Mouse (Mus musculus) left cerebral cortex, adult 11 months (tissue): ENCODE data around the gene Atg10.
"Not testable (repeated sequence)": the region's sequence is repeated elsewhere in the genome, so short reads cannot be mapped to it uniquely, and the experiment has no call there.

Source experiments
- DNase-seq: peaks from one replicate; pipeline ENCODE4 v3.0.0; 2022; ENCODE audit warnings: low spot score

The Atg10 gene

DNA sequence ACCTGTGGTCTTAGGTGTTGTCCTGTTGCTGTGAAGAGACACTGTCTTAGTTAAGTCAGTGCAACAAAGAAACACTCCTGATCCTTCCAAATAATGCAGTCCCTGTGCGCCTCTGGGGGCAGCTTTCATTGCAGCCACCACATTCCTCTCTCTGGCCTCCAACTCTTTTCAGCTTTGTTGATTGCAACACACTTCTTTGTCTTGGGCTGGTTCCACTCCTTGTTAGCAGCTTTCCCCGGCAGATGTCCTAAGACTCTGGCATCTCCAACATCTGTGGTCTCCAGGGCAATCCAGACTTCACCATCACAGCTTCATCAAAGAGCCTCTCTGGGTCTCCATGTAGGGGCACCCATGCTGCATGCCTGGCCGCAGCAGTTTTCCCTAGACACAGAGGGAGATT is 290.5 kb downstream of the Atg10 start:
- DNase-seq = no peak

DNA sequence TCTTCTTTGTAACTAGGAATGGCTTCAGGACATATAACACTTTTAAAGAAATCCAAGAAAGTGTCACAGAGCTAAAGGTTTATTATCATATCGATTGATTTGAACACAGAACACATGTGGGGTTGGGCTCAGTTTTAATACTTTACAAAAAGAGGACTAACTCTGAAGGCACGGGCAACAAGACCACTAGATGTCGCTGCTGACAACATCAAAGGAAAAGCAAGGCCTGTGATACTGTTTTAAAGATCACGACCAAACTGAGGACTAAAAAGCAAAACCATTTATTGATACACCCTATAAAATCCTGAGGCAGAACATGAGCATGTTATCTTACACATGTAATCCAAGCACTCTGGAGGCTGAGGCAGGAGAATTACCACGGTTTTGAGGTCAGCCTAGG is 293.9 kb downstream of the Atg10 start:
- DNase-seq = peak; percentile 63

DNA sequence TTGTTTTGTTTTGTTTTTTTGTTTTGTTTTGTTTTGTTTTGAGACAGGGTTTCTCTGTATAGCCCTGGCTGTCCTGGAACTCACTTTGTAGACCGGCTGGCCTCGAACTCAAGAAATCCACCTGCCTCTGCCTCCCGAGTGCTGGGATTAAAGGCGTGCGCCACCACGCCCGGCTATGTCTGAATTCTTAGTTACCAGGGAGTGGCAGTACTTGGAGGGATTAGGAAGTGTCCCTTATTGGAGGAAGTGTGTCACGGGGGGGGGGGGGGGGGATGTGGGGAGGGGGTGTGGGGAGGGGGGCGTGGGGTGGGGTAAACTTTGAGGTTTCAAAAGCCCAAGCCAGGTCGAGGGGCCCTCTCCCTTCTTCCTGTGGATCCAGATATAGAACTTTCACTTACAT is 295.5 kb downstream of the Atg10 start:
- not testable (repeated sequence) for DNase-seq

DNA sequence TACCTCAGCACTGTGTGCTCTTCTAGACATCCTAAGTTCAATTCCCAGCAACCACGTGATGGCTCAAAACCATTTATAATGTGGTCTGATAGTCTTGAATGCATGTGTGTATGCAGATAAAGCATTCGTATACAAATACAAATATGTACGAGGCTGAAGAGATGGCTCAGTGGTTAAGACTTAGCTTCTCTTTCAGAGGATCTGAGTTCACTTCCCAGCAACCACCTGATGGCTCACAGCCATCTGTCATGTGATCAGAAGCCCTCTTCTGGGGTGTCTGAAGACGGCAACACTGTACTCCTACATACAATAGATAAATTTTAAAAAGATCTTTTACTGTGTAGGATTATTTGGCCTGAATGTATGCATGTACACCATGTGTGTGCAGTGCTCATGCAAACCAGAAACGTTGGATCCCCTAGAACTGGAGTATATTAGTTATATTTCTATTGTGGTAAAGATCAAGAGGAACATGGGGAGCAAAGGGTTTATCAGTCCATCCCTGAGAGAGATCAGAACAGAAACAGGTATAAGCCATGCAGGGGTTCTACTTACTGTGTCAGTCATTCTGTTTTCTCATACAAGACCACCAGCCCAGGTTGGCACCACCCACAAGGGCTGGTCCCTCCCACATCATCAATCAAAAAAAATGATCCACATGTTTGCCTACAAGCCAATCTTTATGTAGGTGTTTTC is 296.7 kb downstream of the Atg10 start:
- DNase-seq = no peak

DNA sequence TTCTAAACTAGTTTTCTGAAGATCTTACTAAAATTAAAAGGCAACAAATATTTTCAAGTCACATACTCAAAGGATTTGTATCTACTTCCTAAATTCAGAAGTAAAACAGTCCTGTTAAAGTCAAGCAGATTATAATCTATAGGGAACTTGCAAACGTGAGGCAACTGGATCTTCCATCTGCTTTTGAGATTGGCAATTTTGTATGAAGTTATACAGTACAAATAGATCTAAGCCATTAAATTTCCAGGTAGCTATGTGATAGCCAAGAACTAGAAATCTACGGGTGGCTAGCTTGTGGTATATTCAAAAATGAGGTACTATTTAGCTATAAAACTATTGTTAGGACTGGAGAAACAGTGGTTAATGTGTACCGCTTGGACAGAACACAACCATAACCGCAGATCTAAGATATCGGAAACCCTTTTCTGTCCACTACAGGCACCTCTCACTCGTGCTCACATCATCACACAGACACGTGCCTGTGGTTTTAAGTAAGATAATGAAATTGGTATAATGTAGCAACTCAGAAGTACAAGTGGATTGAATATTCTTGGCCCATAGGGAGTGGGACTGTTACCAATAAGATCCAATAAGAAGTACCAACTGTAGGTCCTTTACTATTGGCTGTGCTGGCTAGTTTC is 297.5 kb downstream of the Atg10 start:
- no peak for DNase-seq

DNA sequence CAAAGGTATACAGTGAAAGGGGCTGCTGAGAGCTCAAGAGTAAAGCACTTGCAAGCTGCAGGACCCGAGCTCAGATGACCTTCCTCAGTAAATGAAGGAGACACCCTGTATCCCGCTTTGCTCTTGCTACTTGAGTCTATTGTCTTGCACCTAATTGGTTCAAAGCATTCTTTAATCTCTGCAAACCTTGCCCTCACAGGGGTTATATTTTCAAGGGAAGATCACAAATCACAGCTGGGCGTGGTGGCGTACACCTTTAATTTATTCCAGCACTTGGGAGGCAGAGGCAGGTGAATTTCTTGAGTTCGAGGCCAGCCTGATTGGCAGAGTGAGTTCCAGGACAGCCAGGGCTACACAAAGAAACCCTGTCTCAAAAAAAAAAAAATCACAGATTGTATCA is 298.6 kb downstream of the Atg10 start:
- DNase-seq = no peak

DNA sequence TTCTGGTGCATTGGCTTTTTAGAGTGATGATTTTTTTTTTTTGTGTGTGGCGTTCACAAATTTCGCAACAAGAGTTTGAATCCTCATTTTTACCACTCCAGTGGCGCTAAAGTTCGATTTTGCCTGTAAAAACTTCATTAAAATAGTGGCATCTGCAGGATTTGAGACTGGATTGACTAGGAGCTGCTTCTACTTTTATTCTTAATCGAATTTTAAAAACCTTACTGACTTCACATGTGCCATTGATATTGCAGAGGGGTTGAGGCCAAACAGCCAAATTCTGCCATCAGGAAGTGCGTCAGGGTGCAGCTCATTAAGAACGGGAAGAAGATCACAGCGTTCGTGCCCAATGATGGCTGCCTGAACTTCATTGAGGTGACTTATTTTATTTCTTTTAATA is 299.7 kb downstream of the Atg10 start:
- DNase-seq = no peak

DNA sequence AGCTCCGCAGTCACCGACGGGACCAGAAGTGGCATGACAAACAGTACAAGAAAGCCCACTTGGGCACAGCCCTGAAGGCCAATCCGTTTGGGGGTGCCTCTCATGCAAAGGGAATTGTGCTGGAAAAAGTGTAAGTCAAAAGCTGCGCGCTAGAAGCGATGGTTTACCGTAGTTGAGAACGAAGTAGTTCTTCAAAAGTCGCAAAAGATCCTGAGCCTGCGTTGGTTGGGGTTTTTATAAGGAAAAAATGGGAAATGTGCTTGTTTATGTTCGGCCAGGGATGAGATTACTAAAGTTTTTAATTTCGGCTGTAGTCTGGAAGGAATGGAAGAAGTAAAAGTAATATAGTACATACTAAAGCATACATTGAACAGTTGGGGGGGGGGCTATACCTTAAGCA is 300.2 kb downstream of the Atg10 start:
- DNase-seq = not testable (repeated sequence)

DNA sequence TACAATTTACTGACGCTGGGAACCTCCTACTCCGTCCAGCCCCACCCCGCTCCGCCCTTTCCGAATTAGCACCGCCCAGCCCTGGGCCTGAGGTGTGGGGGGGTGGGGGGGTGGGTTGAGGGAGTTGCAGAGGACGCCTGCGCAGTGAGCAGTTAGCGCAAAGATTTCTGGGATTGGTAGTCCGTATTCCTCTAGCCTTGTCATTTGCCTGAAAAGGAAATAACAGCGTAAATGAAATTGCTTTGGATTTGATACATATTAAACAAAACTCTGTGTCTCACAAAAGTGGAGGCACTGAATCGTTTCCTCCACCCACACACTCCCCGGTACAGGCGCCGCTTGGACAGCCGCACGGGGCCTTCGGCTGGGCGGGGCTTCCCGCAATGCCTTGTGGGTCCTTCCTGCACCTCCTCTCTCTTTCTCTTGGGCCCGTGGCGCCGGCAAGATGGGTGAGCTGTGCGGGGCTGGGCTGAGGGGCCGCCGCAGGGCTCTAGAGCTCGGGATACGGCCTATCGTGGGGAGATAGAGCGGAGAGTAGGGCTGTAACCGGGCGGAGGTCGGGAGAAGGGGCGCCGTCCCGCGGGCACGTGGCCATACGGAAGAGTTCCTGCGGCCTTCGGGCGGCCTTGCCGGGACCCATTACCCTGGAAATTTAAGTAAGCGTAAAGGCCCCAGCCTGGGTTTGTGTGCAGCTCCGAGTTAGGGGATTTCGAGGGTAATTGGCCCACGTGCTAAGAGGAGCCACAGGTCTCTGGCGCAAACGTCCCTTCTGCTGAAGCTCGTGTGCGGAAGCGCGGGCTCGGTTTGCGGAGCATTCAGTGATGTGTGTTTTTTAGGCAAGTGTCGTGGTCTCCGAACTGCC is 300.8 kb downstream of the Atg10 start, which contains the start of gene Rps23:
Gene Rps23 (plus strand): TSS at position 208 of the 862 bp plus-strand sequence.
- peak; percentile 84 for DNase-seq

DNA sequence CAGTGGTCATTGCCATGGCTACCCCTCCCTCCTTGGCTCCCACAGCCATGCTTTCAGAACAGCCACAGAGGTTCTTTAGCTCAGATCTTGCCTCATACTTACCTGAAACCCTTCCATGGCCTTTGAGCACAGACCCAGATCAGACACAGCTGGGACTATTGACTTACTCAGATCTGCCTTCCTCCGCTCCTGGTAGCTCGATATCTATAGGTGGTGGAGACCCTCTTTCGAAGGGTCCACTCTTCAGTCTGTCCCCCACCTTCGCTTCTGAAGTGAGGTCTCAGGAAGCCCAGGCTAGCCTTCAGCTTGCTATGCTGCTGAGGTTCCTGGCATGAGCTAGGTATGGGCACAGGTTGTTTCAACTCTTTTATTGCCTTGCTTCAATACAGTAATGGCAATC is 309.0 kb downstream of the Atg10 start:
- no peak for DNase-seq

DNA sequence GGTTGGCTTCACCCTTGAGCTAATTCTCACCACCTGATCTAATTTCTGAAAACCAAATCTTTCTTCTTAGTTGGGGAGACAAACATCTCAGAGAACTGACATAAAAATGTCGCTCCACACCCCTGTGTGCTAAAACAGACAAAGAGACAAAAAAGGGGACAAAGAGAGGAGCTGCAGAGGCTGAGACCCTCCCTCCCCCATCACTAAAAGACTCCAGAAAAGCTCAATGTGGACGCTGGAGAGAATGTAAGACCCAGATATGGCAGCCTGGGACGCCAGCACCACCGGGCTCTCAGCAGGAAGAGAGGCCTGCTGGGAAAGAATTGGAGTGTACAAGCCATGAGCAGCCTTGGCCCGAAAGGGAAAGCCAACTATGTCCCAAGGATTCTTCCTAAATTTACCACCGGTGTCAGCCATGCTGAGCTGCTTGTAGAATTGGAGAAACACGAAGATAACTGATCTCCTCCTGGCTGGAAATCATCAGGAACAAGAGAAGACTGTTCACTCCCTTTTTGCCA is 310.0 kb downstream of the Atg10 start:
- DNase-seq = no peak

DNA sequence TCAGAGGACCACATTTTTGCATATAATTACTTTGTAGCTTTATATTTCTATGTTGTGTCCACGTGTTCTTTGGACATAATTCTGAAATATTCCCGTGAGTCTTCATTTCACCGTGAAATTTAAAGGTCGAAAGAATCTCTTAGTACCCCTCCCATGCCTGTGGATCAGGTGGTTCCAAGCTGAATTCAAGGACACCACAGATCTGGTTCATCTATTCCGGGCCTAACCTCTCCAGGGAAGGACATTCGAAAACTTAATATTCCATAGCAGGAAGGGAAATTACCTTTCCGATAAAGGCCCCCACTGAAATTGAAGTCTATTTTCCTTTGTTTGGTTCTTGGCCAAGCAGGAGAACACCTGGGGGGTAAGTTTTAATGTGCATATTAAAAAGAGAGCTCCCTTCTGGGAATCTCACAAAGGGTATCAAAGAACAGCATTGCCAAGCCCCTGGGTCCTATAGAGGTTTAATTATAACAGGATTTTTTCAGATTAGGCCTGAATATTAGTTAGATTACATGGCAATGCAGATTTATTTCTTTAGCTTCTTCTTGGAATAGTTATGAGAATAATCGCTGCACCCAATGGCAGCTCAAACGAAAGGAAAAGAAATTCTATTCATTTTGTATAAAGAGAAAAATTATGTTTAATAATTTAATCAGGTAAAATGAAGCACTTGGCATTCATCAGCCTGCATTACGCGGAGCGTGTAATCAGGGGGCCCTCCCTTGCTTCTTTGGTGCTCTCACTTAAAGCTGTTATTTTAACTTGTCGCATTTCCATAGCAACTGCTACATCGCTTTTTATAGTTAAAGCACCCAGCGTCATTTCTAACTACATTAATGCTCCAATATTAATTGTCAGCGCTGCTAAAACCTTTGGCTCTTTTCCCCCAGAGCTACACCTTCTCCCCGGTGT is 310.8 kb downstream of the Atg10 start:
- peak; percentile 47 for DNase-seq

DNA sequence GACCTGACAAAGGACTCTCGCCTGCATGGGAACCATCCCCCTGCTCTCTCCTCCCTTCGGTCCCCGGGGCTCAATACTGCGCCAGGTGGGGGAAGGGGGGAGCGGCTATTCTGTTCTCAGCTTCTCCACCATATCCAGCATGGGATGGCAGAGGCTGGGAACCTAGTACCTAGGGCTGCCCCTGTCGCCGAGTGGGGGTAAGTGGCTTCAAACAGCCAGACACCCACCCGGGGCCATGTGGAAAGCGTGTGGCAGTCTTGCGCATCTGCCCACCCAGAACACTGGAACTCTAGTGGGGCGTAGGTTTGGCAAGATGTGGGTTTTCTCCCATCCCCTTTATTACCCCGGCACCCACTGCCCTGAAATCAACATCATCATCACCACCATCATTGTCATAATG is 316.4 kb downstream of the Atg10 start:
- DNase-seq = no peak

DNA sequence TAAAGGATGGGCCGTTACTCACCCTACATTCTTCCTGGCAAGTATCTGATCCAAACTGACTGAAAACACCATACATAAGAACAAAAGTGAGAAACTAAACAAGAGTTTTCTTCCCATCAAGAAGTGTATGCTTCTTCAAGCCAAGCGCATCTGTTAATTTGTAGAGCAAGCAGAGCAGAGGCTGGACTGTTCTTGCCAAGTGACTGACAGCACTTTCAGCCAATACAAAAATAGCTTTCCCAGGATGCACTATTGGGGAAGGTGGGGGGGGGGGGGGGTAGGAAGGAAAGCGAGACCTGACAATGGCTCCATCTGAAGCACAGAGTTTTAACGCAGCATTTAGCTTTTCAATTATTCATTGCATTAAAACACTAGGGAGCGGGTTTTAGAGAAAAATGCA is 318.6 kb downstream of the Atg10 start, which contains the start of gene Atp6ap1l:
Gene Atp6ap1l (minus strand): TSS at position 180 of the 400 bp plus-strand sequence.
- no peak for DNase-seq

DNA sequence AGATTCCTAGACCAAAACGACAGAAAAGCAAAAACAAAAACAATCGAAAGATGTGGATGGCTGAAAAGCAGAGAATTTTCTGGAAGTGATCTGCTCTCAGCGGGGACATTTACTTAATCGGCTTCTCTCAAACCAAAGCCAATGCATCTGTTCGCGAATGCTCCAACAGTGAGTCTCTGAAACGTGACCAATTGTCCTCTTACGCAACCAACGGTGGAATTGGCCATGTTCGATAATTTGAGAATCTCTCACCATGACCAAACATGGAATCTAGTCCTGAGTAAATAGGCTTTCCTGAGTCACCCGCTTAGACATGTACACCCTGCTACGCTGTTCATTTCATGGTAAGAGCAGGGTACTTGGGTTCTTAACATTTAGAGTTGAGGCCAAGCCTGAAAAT is 326.9 kb downstream of the Atg10 start:
- DNase-seq = no peak

DNA sequence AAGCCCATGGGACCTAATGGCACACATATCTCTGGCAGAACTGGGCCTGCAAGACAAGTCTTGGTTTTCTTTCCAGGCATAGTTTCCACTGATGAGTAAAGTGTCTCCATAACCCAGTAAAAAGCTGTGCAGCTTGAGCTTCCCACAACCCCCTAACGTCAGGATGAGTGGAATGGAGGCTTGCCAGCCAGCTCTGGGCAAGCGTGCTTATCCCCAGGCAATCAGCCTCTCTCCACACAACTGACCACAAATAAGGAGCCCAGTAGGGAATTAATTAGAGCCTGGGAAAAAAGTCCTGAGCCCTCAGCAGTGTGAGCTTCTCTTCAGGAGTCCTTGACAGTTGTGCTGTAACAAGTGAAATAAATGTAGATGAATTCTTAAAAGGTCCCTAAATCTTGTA is 327.7 kb downstream of the Atg10 start:
- no peak for DNase-seq

DNA sequence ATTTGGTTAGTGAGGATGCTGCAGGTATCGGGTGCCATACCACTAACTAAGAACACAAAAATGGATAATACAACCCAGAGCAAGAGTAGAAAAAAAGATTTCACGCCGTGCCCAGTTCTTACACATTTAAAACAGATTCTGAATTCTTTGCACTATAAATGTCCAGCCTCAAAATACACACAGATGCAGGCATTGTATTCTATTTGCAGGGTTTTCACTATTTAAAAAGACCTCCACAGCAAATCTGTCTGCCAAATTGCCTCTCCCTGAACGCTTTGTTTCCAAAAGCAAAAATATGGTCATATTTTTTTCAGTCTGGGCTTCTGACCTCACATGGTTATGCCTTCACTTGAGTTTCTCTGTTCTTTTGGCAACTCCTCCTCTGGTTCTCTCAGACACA is 328.9 kb downstream of the Atg10 start:
- DNase-seq = no peak

DNA sequence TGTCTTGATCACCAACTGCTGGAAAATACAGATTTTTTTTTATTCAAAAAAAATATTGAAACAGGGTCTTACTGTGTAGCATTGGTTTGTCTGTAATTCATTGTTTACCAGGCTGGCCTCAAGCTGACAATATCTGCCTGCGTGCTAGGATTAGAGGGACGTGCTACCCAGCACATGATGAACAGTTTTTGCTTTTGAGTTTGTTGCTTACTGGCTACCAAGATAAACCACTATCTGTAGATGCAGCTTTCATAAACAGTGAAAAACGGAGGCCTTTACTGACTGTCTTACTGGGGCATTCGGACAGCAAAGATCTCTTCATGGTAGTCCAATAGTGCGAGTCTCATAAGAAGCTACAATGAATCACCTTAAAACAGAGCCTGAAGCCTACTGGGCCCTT is 333.7 kb downstream of the Atg10 start:
- DNase-seq = no peak

DNA sequence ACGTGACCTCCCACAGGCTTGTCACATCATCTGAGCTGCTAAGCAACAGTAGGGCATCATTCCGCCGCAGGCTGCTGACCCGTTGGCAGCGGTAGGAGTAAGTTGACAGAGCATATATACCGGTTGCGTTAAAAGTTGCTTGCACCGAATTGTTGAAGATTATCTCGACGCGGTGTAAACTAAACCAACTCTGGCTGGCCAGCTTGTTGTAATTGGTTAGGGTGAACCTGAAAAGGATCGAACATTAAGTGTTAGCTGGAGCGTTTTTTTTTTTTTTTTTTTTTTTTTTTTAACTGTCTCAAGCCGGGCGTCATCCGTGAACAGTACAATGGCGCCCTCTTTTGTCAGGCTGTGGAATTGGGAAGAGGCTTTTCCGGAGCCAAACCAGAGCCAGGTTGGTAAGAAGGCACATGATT is 337.2 kb downstream of the Atg10 start:
- DNase-seq = peak; percentile 58

DNA sequence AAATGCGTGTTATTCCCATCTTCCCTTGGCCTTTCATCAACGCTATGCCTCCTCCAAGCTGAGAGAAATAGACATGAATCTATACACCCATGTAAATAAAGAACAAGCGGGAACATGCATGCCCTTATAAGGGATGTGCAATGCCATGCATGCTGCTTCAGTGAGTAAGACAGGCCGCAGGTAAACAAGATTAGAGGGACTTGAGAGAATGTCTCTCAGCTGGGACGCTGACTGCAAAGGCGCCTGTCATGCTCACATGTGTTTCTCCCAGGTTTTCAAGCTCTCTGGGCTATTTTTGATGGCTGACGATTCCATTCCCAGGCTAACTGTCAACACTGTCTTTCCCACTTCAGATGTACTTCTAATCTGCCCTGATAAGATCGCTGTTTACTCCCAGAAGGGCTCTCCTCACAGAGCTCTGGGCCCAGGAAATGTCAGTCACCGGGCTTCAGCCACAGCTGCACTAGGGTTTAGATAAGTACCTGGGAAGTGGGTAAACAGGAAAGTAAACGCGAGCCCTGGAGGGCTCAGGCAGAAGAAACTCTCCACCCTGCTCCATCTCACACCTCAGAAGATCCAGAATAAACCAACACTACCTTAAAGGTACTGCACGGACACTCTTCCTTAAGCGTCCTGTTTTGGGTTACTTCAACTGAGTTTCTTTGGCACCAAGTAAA is 337.8 kb downstream of the Atg10 start:
- no peak for DNase-seq
